Mouse (Mus musculus): ENCODE data around the gene Hnrnpa3. TPM values are rescaled to one million over a fixed set of nuclear protein-coding genes. Genes with fewer than 3 reads are reported as not detected.
"Not testable (repeated sequence)": the region's sequence is repeated elsewhere in the genome, so short reads cannot be mapped to it uniquely, and the experiment has no call there.

The Hnrnpa3 gene
- polyA plus RNA-seq, 1 experiment from 2014 or later: 171 TPM

- H3K36me3 ChIP-seq; H3K9ac ChIP-seq (replicated peaks); H3K4me1 ChIP-seq; ATAC-seq (ENCODE audit: low FRiP score); H3K27me3 ChIP-seq (replicated peaks); H3K27ac ChIP-seq (replicated peaks); H3K9me3 ChIP-seq (replicated peaks); H3K4me3 ChIP-seq (replicated peaks); H3K4me2 ChIP-seq: not testable (repeated sequence)
- WGBS: 76% methylated on average over 11 of the region's 12 CpGs
These were observed 19.5 kb upstream of the Hnrnpa3 start for GRCm38 (mm10) chr2:75639535-75639934.

- not testable (repeated sequence) for H3K27me3 ChIP-seq (replicated peaks); H3K27ac ChIP-seq (replicated peaks); ATAC-seq (ENCODE audit: low FRiP score); H3K9ac ChIP-seq (replicated peaks); H3K4me2 ChIP-seq; H3K4me3 ChIP-seq (replicated peaks); H3K36me3 ChIP-seq; H3K9me3 ChIP-seq (replicated peaks); H3K4me1 ChIP-seq
- WGBS: 88% methylated on average over 4 of the region's 4 CpGs
These were observed 16.7 kb upstream of the Hnrnpa3 start for GRCm38 (mm10) chr2:75642312-75642711.

GRCm38 (mm10) chr2:75642795-75643550 is 16.1 kb upstream of the Hnrnpa3 start:
- H3K9ac ChIP-seq (replicated peaks): no peak overlapping the region
- no peaks in the 10 kb centered on the region for H3K36me3 ChIP-seq
- H3K4me3 ChIP-seq (replicated peaks): no peak overlapping the region
- H3K4me1 ChIP-seq: no peaks in the 10 kb centered on the region
- no peak for ATAC-seq (ENCODE audit: low FRiP score)
- H3K4me2 ChIP-seq: no peak overlapping the region
- no peaks in the 10 kb centered on the region for H3K27me3 ChIP-seq (replicated peaks)
- H3K9me3 ChIP-seq (replicated peaks): no peaks in the 10 kb centered on the region
- H3K27ac ChIP-seq (replicated peaks): no peak overlapping the region
- 87% methylated on average over 8 of the region's 8 CpGs for WGBS

GRCm38 (mm10) chr2:75643950-75644349 is 15.1 kb upstream of the Hnrnpa3 start:
- Histone ChIP-seq H3K27me3 (replicated peaks) (no peaks in the 10 kb centered on the region), H3K4me2 (no peak overlapping the region), H3K9me3 (replicated peaks) (no peaks in the 10 kb centered on the region), H3K27ac (replicated peaks) (no peak overlapping the region), H3K4me3 (replicated peaks) (no peak overlapping the region), H3K4me1 (no peaks in the 10 kb centered on the region), H3K9ac (replicated peaks) (no peak overlapping the region), H3K36me3 (no peaks in the 10 kb centered on the region)
- no peak for ATAC-seq (ENCODE audit: low FRiP score)
- 92% methylated on average over 6 of the region's 6 CpGs for WGBS

GRCm38 (mm10) chr2:75645251-75645650 is 13.8 kb upstream of the Hnrnpa3 start:
- no peak for ATAC-seq (ENCODE audit: low FRiP score)
- no peaks in the 10 kb centered on the region for H3K36me3 ChIP-seq
- no peak overlapping the region for H3K9ac ChIP-seq (replicated peaks)
- H3K27me3 ChIP-seq (replicated peaks): no peaks in the 10 kb centered on the region
- H3K4me2 ChIP-seq: no peak overlapping the region
- no peaks in the 10 kb centered on the region for H3K9me3 ChIP-seq (replicated peaks)
- no peak overlapping the region for H3K27ac ChIP-seq (replicated peaks)
- no peak overlapping the region for H3K4me3 ChIP-seq (replicated peaks)
- WGBS: 95% methylated on average over 12 of the region's 12 CpGs
- H3K4me1 ChIP-seq: no peaks in the 10 kb centered on the region

GRCm38 (mm10) chr2:75650437-75650836 is 8.6 kb upstream of the Hnrnpa3 start:
- WGBS: 94% methylated on average over 1 of the region's 1 CpGs
- no peak overlapping the region for H3K4me2 ChIP-seq
- no peak overlapping the region for H3K27ac ChIP-seq (replicated peaks)
- no peak overlapping the region for H3K4me3 ChIP-seq (replicated peaks)
- no peaks in the 10 kb centered on the region for H3K36me3 ChIP-seq
- ATAC-seq (ENCODE audit: low FRiP score): no peak
- no peak overlapping the region for H3K9ac ChIP-seq (replicated peaks)
- no peaks in the 10 kb centered on the region for H3K27me3 ChIP-seq (replicated peaks)
- H3K4me1 ChIP-seq: no peaks in the 10 kb centered on the region
- H3K9me3 ChIP-seq (replicated peaks): no peaks in the 10 kb centered on the region

- Histone ChIP-seq H3K9me3 (replicated peaks) (no peaks in the 10 kb centered on the region), H3K4me2 (no peak overlapping the region), H3K36me3 (no peaks in the 10 kb centered on the region), H3K27me3 (replicated peaks) (no peaks in the 10 kb centered on the region), H3K9ac (replicated peaks) (no peak overlapping the region), H3K4me3 (replicated peaks) (no peak overlapping the region), H3K4me1 (peaks cover 9% of the 10 kb centered on the region), H3K27ac (replicated peaks) (no peak overlapping the region)
- no peak for ATAC-seq (ENCODE audit: low FRiP score)
These were observed 5.9 kb upstream of the Hnrnpa3 start for GRCm38 (mm10) chr2:75653150-75653549.

GRCm38 (mm10) chr2:75654679-75655078 is 4.4 kb upstream of the Hnrnpa3 start:
- Histone ChIP-seq H3K27ac (replicated peaks) (no peak overlapping the region), H3K27me3 (replicated peaks) (no peaks in the 10 kb centered on the region), H3K9ac (replicated peaks) (no peak overlapping the region), H3K4me3 (replicated peaks) (no peak overlapping the region), H3K4me2 (no peak overlapping the region), H3K9me3 (replicated peaks) (no peaks in the 10 kb centered on the region), H3K4me1 (peaks cover 9% of the 10 kb centered on the region), H3K36me3 (no peaks in the 10 kb centered on the region)
- 85% methylated on average over 1 of the region's 1 CpGs for WGBS
- no peak for ATAC-seq (ENCODE audit: low FRiP score)

- Histone ChIP-seq H3K27ac (replicated peaks) (peak overlapping the region; percentile 99), H3K27me3 (replicated peaks) (no peaks in the 10 kb centered on the region), H3K4me3 (replicated peaks) (no peak overlapping the region), H3K4me1 (peaks cover 22% of the 10 kb centered on the region), H3K4me2 (no peak overlapping the region), H3K9ac (replicated peaks) (no peak overlapping the region), H3K9me3 (replicated peaks) (no peaks in the 10 kb centered on the region), H3K36me3 (no peaks in the 10 kb centered on the region)
- WGBS: 94% methylated on average over 5 of the region's 5 CpGs
- ATAC-seq (ENCODE audit: low FRiP score): no peak
These were observed 2.1 kb upstream of the Hnrnpa3 start for GRCm38 (mm10) chr2:75656924-75657323.

GRCm38 (mm10) chr2:75657907-75658691 is 962 bp upstream of the Hnrnpa3 start:
- Histone ChIP-seq H3K9ac (replicated peaks) (peak overlapping the region; percentile 86), H3K36me3 (peaks cover 8% of the 10 kb centered on the region), H3K27me3 (replicated peaks) (no peaks in the 10 kb centered on the region), H3K27ac (replicated peaks) (peak overlapping the region; percentile 99), H3K9me3 (replicated peaks) (no peaks in the 10 kb centered on the region), H3K4me1 (peaks cover 22% of the 10 kb centered on the region), H3K4me3 (replicated peaks) (peak overlapping the region; percentile 72), H3K4me2 (peak overlapping the region; percentile 68)
- WGBS: 2% methylated on average over 18 of the region's 18 CpGs
- ATAC-seq (ENCODE audit: low FRiP score): no peak

- Histone ChIP-seq H3K27me3 (replicated peaks) (no peaks in the 10 kb centered on the region), H3K4me3 (replicated peaks) (peak overlapping the region; percentile 72), H3K36me3 (peaks cover 20% of the 10 kb centered on the region), H3K9ac (replicated peaks) (peak overlapping the region; percentile 81), H3K4me1 (peaks cover 22% of the 10 kb centered on the region), H3K9me3 (replicated peaks) (no peaks in the 10 kb centered on the region), H3K27ac (replicated peaks) (peak overlapping the region; percentile 99), H3K4me2 (peak overlapping the region; percentile 64)
- WGBS: under 1% methylated on average over 43 of the region's 47 CpGs
- ATAC-seq (ENCODE audit: low FRiP score): peak; percentile 82
These were observed 534 bp downstream of the Hnrnpa3 start for GRCm38 (mm10) chr2:75659629-75659960.
